Mouse (Mus musculus) CH12.LX (cell line): ENCODE data around the gene Zfp758. TPM values are rescaled to one million over a fixed set of nuclear protein-coding genes. Genes with fewer than 3 reads are reported as not detected.

ENCODE experiments used
- DNase-seq: peaks from one replicate; pipeline ENCODE4 v3.0.0-alpha.2; 2013; ENCODE audit errors: extremely low read depth
- H3K27ac ChIP-seq: 2 replicates; pipeline ENCODE4 v1.5.1; 2012; ENCODE audit warnings: low read depth, mild to moderate bottlenecking, control low read depth, moderate library complexity; ENCODE audit not compliant: insufficient read depth
- H3K27me3 ChIP-seq: replicated peaks from 2 replicates; pipeline ENCODE3; 2012; ENCODE audit warnings: inconsistent platforms
- H3K36me3 ChIP-seq, 2 experiments: replicated peaks in 1 of 2; 2 replicates each; pipeline versions ENCODE3 to v1.6.1; 2012; ENCODE audit warnings: inconsistent platforms in 1 of 2, low read length in 1 of 2, mild to moderate bottlenecking in 1 of 2, mixed read lengths in 1 of 2, moderate library complexity in 1 of 2; ENCODE audit not compliant: control insufficient read depth in 1 of 2, insufficient read depth in 1 of 2
- H3K4me1 ChIP-seq, 2 experiments: 2 replicates each; pipeline ENCODE4 v1.6.1; 2012; ENCODE audit warnings: inconsistent platforms in 1 of 2, moderate library complexity in 1 of 2; ENCODE audit not compliant: insufficient read depth in 2 of 2, control insufficient read depth in 1 of 2
- H3K4me2 ChIP-seq: 2 replicates; pipeline ENCODE4 v1.6.1; 2012; ENCODE audit warnings: low read depth, mild to moderate bottlenecking, control low read depth; ENCODE audit not compliant: poor library complexity, insufficient read depth, severe bottlenecking
- H3K4me3 ChIP-seq, 3 experiments: fragments of 150-350 bp in 1 of 3; sonication (generic) in 1 of 3; replicated peaks in 1 of 3; 2 replicates each; pipeline versions ENCODE3 to v1.5.1; 2011 to 2012; ENCODE audit warnings: low read depth in 2 of 3, low read length in 2 of 3, mild to moderate bottlenecking in 2 of 3, moderate library complexity in 2 of 3, control low read depth in 1 of 3, improper control_type of control experiment in 1 of 3, inconsistent platforms in 1 of 3, mixed read lengths in 1 of 3; ENCODE audit not compliant: poor library complexity in 1 of 3
- H3K79me2 ChIP-seq: replicated peaks from 2 replicates; pipeline ENCODE4 v1.6.1; 2012; ENCODE audit warnings: mild to moderate bottlenecking, moderate library complexity; ENCODE audit not compliant: control insufficient read depth, poor library complexity, insufficient read depth, severe bottlenecking; ENCODE audit errors: extremely low read depth
- H3K9ac ChIP-seq: 2 replicates; pipeline ENCODE4 v1.6.1; 2012; ENCODE audit warnings: low read depth, mild to moderate bottlenecking, control low read depth, moderate library complexity; ENCODE audit not compliant: insufficient read depth
- H3K9me3 ChIP-seq: replicated peaks from 2 replicates; pipeline ENCODE3; 2012; ENCODE audit warnings: low read length, inconsistent platforms, mixed read lengths
- BHLHE40 ChIP-seq: IDR thresholded peaks from 2 replicates; pipeline ENCODE4 v1.6.1; 2011; ENCODE audit warnings: mild to moderate bottlenecking, low read depth, low read length, improper control_type of control experiment
- CHD1 ChIP-seq: IDR thresholded peaks from 2 replicates; pipeline ENCODE4 v1.6.1; 2012; ENCODE audit warnings: low read depth, low read length, improper control_type of control experiment, inconsistent platforms
- CHD2 ChIP-seq: IDR thresholded peaks from 2 replicates; pipeline ENCODE4 v1.6.1; 2011; ENCODE audit warnings: low read length, improper control_type of control experiment
- CTCF ChIP-seq, 2 experiments: IDR thresholded peaks in 1 of 2; conservative IDR thresholded peaks in 1 of 2; 2 replicates each; pipeline ENCODE4 v1.5.1; 2011 to 2012; ENCODE audit warnings: low read depth in 2 of 2, low read length in 2 of 2, improper control_type of control experiment in 1 of 2, inconsistent platforms in 1 of 2, mild to moderate bottlenecking in 1 of 2, moderate library complexity in 1 of 2
- ELF1 ChIP-seq: IDR thresholded peaks from 2 replicates; pipeline ENCODE4 v1.6.1; 2014; ENCODE audit warnings: low read depth, mild to moderate bottlenecking, inconsistent platforms, low read length, improper control_type of control experiment
- HCFC1 ChIP-seq: IDR thresholded peaks from 2 replicates; pipeline ENCODE4 v1.6.1; 2012; ENCODE audit warnings: low read depth, mild to moderate bottlenecking, inconsistent platforms, low read length, improper control_type of control experiment
- IRF4 ChIP-seq: IDR thresholded peaks from 2 replicates; pipeline ENCODE4 v1.6.1; 2014; ENCODE audit warnings: low read depth, mild to moderate bottlenecking, inconsistent platforms, low read length, improper control_type of control experiment
- KAT2A ChIP-seq: IDR thresholded peaks from 2 replicates; pipeline ENCODE4 v1.6.1; 2012; ENCODE audit warnings: low read length, improper control_type of control experiment, inconsistent platforms; ENCODE audit not compliant: insufficient replicate concordance
- MAX ChIP-seq: IDR thresholded peaks from 2 replicates; pipeline ENCODE4 v1.6.1; 2011; ENCODE audit warnings: low read length, improper control_type of control experiment
- MAZ ChIP-seq: IDR thresholded peaks from 2 replicates; pipeline ENCODE4 v1.6.1; 2012; ENCODE audit warnings: low read depth, mild to moderate bottlenecking, inconsistent platforms, low read length, improper control_type of control experiment, moderate library complexity
- MXI1 ChIP-seq: IDR thresholded peaks from 2 replicates; pipeline ENCODE4 v1.6.1; 2011; ENCODE audit warnings: mild to moderate bottlenecking, low read depth, low read length, improper control_type of control experiment
- MYC ChIP-seq: IDR thresholded peaks from 2 replicates; pipeline ENCODE4 v1.6.1; 2011; ENCODE audit warnings: low read depth, mild to moderate bottlenecking, improper control_type of control experiment, low read length
- NELFE ChIP-seq: IDR thresholded peaks from 2 replicates; pipeline ENCODE4 v1.6.1; 2011; ENCODE audit warnings: low read depth, low read length, improper control_type of control experiment
- NRF1 ChIP-seq: IDR thresholded peaks from 2 replicates; pipeline ENCODE4 v1.6.1; 2014; ENCODE audit warnings: low read depth, mild to moderate bottlenecking, inconsistent platforms, low read length, improper control_type of control experiment, moderate library complexity
- PAX5 ChIP-seq: IDR thresholded peaks from 2 replicates; pipeline ENCODE4 v1.6.1; 2012; ENCODE audit warnings: low read length, inconsistent platforms, mixed read lengths
- POLR2A ChIP-seq: IDR thresholded peaks from 2 replicates; pipeline ENCODE4 v1.6.1; 2011; ENCODE audit warnings: low read depth, mild to moderate bottlenecking, improper control_type of control experiment, low read length
- RAD21 ChIP-seq: IDR thresholded peaks from 2 replicates; pipeline ENCODE4 v1.6.1; 2011; ENCODE audit warnings: low read depth, mild to moderate bottlenecking, low read length, improper control_type of control experiment, moderate library complexity
- SIN3A ChIP-seq: IDR thresholded peaks from 2 replicates; pipeline ENCODE4 v1.6.1; 2012; ENCODE audit warnings: low read length, improper control_type of control experiment, inconsistent platforms
- SMC3 ChIP-seq: IDR thresholded peaks from 2 replicates; pipeline ENCODE4 v1.6.1; 2011; ENCODE audit warnings: low read depth, low read length, improper control_type of control experiment
- TBP ChIP-seq: conservative IDR thresholded peaks from 2 replicates; pipeline ENCODE4 v1.6.1; 2011; ENCODE audit warnings: low read depth, low read length, improper control_type of control experiment
- TCF12 ChIP-seq: IDR thresholded peaks from 2 replicates; pipeline ENCODE4 v1.6.1; 2014; ENCODE audit warnings: low read depth, mild to moderate bottlenecking, inconsistent platforms, low read length, improper control_type of control experiment
- USF1 ChIP-seq: IDR thresholded peaks from 2 replicates; pipeline ENCODE4 v1.6.1; 2014; ENCODE audit warnings: low read depth, mild to moderate bottlenecking, inconsistent platforms, low read length, improper control_type of control experiment
- USF2 ChIP-seq: conservative IDR thresholded peaks from 2 replicates; pipeline ENCODE4 v1.6.1; 2011; ENCODE audit warnings: low read depth, low read length, improper control_type of control experiment
- ZC3H11A ChIP-seq: IDR thresholded peaks from 2 replicates; pipeline ENCODE4 v1.6.1; 2012; ENCODE audit warnings: low read depth, mild to moderate bottlenecking, inconsistent platforms, low read length, improper control_type of control experiment
- ZMIZ1 ChIP-seq: IDR thresholded peaks from 2 replicates; pipeline ENCODE4 v1.6.1; 2012; ENCODE audit warnings: low read depth, mild to moderate bottlenecking, inconsistent platforms, low read length, improper control_type of control experiment
- ZNF384 ChIP-seq: IDR thresholded peaks from 2 replicates; pipeline ENCODE4 v1.6.1; 2012; ENCODE audit warnings: low read depth, low read length, improper control_type of control experiment, inconsistent platforms
- dilution Hi-C: fragments of 300-500 bp; cut with MboI; formaldehyde crosslinking; loops from 2 replicates; pipeline ENCODE4 v1.14.3; 2020; ENCODE audit warnings: low sequenced_read_pairs; ENCODE audit not compliant: extremely low pct_unique_long_range_greater_than_20kb, extremely low pct_ligation_motif_present
- in situ Hi-C: fragments of 300-500 bp; cut with MboI; formaldehyde crosslinking; loops from 3 replicates; pipeline ENCODE4 v1.14.3; 2019; ENCODE audit warnings: low sequenced_read_pairs, low pct_ligation_motif_present, low pct_unique_long_range_greater_than_20kb, mixed read lengths
- polyA plus RNA-seq: library from polyadenylated mRNA; unstranded; fragments of >175 nt; gene quantifications from 2 replicates; pipeline ENCODE4 v1.2.1, GENCODE M21; 2012; ENCODE audit warnings: low read depth; ENCODE audit not compliant: insufficient read length
- total RNA-seq, 2 experiments: library from RNA; depleted of rRNA; stranded (reverse); fragments of 300-350 nt in 1 of 2; fragments of >200 nt in 1 of 2; gene quantifications; 2 replicates each; pipeline ENCODE4 v1.2.3; 2012 to 2014

Zfp758 gene
- total and polyA plus RNA-seq, 3 experiments: 1.7 to 5.7 (median 2.1) TPM

GRCm38 (mm10) chr17:22417510-22417909 is 56.3 kb downstream of the Zfp758 start:
- H3K36me3 ChIP-seq: no peaks in the 10 kb centered on the region
- in situ Hi-C loops: loop anchor here (10.0 to 25.0 kb wide), 2 partner anchors 53 to 330 kb away; partner anchors contain the start of genes Zfp758 and Zfp944
- no peak overlapping the region for H3K4me3 ChIP-seq
- H3K4me1 ChIP-seq: no peaks in the 10 kb centered on the region
- H3K9ac ChIP-seq: no peak overlapping the region
- no peak overlapping the region for H3K4me2 ChIP-seq
- DNase-seq: peak; percentile 72
- H3K9me3 ChIP-seq: no peaks in the 10 kb centered on the region
- no peaks in the 10 kb centered on the region for H3K27me3 ChIP-seq
- H3K79me2 ChIP-seq: no peaks in the 10 kb centered on the region
- dilution Hi-C loops: no loop called here
- H3K27ac ChIP-seq: no peak overlapping the region
- TF ChIP-seq ZC3H11A (peak; percentile 25; the same call in 1 of the 2 replicates), NELFE (0 out of 2 replicates have a peak, but pooled peaks have one; percentile 25), IRF4 (no peak), MYC (0 out of 2 replicates have a peak, but pooled peaks have one; percentile 42), PAX5 (no peak), BHLHE40 (0 out of 2 replicates have a peak, but pooled peaks have one; percentile 24), RAD21 (peak; percentile 85), CTCF (conservative IDR thresholded peaks at IDR 0.05 in 1 of 2, IDR thresholded peaks at IDR 0.05 in 1 of 2; ENCODE audit: low read depth in 2 of 2, low read length in 2 of 2) (peak; percentile 73 to 90), MAX (peak; percentile 80), SMC3 (peak; percentile 71), CHD2 (no peak)

GRCm38 (mm10) chr17:22423952-22424617 is 62.8 kb downstream of the Zfp758 start, which contains the start of gene Zfp946:
TSS of gene Zfp946 (plus strand) at chr17:22424222.
- H3K9me3 ChIP-seq: no peaks in the 10 kb centered on the region
- H3K27me3 ChIP-seq: no peaks in the 10 kb centered on the region
- no peaks in the 10 kb centered on the region for H3K79me2 ChIP-seq
- dilution Hi-C loops: no loop called here
- H3K4me3 ChIP-seq: peak within 1 kb of the TSS; percentile 65 to 90 (median 68)
- peak; percentile 84 for DNase-seq
- in situ Hi-C loops: loop anchor here (25.0 kb wide), 1 partner anchor 337 kb away; no protein-coding TSS in a partner anchor
- H3K4me2 ChIP-seq: peak within 1 kb of the TSS; percentile 77
- H3K4me1 ChIP-seq: peaks cover 0 to 21% of the 10 kb centered on the region in 2 experiments; a peak in 2 of 4 replicates
- TF ChIP-seq ZNF384 (peak; percentile 59; the same call in 1 of the 2 replicates), BHLHE40 (peak; percentile 56), ZMIZ1 (no peak), MAZ (peak; percentile 70; the same call in 1 of the 2 replicates), NRF1 (no peak), MXI1 (peak; percentile 47; the same call in 1 of the 2 replicates), POLR2A (peak; percentile 53), MAX (peak; percentile 88), CHD1 (no peak), USF1 (peak; percentile 92), SIN3A (peak; percentile 44; the same call in 1 of the 2 replicates), KAT2A (no peak), TBP (0 out of 2 replicates have a peak, but pooled peaks have one; percentile 35), ELF1 (peak; percentile 88), HCFC1 (peak; percentile 64), TCF12 (0 out of 2 replicates have a peak, but pooled peaks have one; percentile 10), USF2 (peak; percentile 90)
- H3K36me3 ChIP-seq: no peaks in the 10 kb centered on the region
- peak within 1 kb of the TSS; percentile 76 for H3K9ac ChIP-seq
- no peak within 1 kb of the TSS for H3K27ac ChIP-seq
